In the genomic region with DNA sequence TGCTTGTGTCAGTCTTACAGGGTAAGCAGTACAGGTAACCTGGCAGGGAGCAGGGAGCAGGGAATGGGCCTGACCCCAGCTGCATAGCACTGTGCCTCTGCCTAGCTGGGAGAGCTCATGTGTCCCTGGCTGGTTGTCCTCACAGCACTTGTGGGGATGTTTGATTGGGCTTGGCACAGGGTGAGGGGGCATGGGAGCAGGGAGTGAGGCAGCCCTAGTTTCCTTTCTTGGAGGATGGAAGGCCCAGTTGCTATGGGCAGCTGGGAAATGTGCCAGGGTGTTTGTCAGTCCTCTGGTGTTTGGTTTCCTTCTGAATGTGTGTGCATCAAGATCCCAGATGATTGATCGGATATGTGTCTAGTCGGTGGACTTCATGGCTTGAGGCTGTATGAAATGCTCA, we compare ENCODE assay signal across 10 mouse cellular contexts. TPM values are rescaled to one million over a fixed set of nuclear protein-coding genes. Genes with fewer than 3 reads are reported as not detected.
A peak's percentile ranks its signal among the peaks of the same experiment; 100 is the strongest.
DNase-seq lines count a peak whose midpoint lies in the region; ATAC-seq lines count a peak whose summit lies in the region.
"Had no signal": no experiment of that assay in that cellular context is flagged by ENCODE, and none has a peak within 500 bp of the region (broad histone marks: within the 10 kb centered on the region; RNA-seq: fewer than 3 reads in every experiment).

No protein-coding gene starts in this region.

- H3K27ac ChIP-seq in neural tube, embryonic 13.5 days (replicated peaks), result peak overlapping the region; percentile 62
- H3K27ac ChIP-seq in limb, embryonic 15.5 days, result no peak overlapping the region
- no peak overlapping the region for H3K27ac ChIP-seq in stomach, embryonic 16.5 days (ENCODE audit: low read length)

- H3K4me2 ChIP-seq in neural tube, embryonic 13.5 days, result no peak overlapping the region
- H3K4me2 ChIP-seq in limb, embryonic 15.5 days, result no peak overlapping the region
- H3K4me2 ChIP-seq in stomach, embryonic 16.5 days (ENCODE audit: low read depth, low read length), result no peak overlapping the region

- H3K4me3 ChIP-seq in neural tube, embryonic 13.5 days, result no peak overlapping the region
- H3K4me3 ChIP-seq in limb, embryonic 15.5 days, result no peak overlapping the region
- H3K4me3 ChIP-seq in stomach, embryonic 16.5 days (replicated peaks; ENCODE audit: low read length), result no peak overlapping the region

- no peaks in the 10 kb centered on the region for H3K27me3 ChIP-seq in neural tube, embryonic 13.5 days
- no peaks in the 10 kb centered on the region for H3K27me3 ChIP-seq in limb, embryonic 15.5 days
- no peaks in the 10 kb centered on the region for H3K27me3 ChIP-seq in stomach, embryonic 16.5 days (ENCODE audit: control insufficient read depth, insufficient read depth, low read length)

- DNase-seq in gastrocnemius, postnatal 10 days, result peak; percentile 33
- DNase-seq in gastrocnemius, adult 18-20 months (ENCODE audit: low spot score), result no peak
- no peak for DNase-seq in neural tube, embryonic 10.5 days (ENCODE audit: extremely low spot score, low spot score)
- no peak for DNase-seq in spleen, postnatal 4 days (ENCODE audit: low spot score in 2 of 2)
- no peak for DNase-seq in testis, postnatal 10 days (ENCODE audit: low spot score)

- ATAC-seq in neural tube, embryonic 13.5 days (ENCODE audit: low read depth), result peak; percentile 54
- 0 out of 2 replicates have a peak, but pooled peaks have one; percentile 33 for ATAC-seq in limb, embryonic 15.5 days (ENCODE audit: insufficient number of reproducible peaks, low FRiP score, low TSS enrichment, low read depth)
- peak; percentile 33; the same call in 1 of the 2 replicates for ATAC-seq in stomach, embryonic 16.5 days (ENCODE audit: insufficient read depth, low FRiP score)
- ATAC-seq: inflammation-experienced regulatory T-cells, adult 6 months had no signal

- H3K36me3 ChIP-seq in neural tube, embryonic 13.5 days, result peaks cover 8% of the 10 kb centered on the region; the same call in 1 of the 2 replicates
- H3K36me3 ChIP-seq in limb, embryonic 15.5 days, result 0 out of 2 replicates have a peak, but pooled peaks cover 4% of the 10 kb centered on the region
- no peaks in the 10 kb centered on the region for H3K36me3 ChIP-seq in stomach, embryonic 16.5 days (ENCODE audit: control insufficient read depth, insufficient read depth, low read length)
- H3K36me3 ChIP-seq: G1E had no signal

- H3K9me3 ChIP-seq in neural tube, embryonic 13.5 days, result peaks cover 4% of the 10 kb centered on the region; the same call in 1 of the 2 replicates
- H3K9me3 ChIP-seq in limb, embryonic 15.5 days, result no peaks in the 10 kb centered on the region
- H3K9me3 ChIP-seq in stomach, embryonic 16.5 days (replicated peaks; ENCODE audit: control insufficient read depth, low read length), result no peaks in the 10 kb centered on the region; the same call in 1 of the 2 replicates
- H3K9me3 ChIP-seq: G1E had no signal

- 68% methylated on average over 2 of the region's 2 CpGs for WGBS in neural tube, embryonic 13.5 days
- WGBS in limb, embryonic 15.5 days, result 76% methylated on average over 2 of the region's 2 CpGs
- WGBS in stomach, embryonic 16.5 days, result 61% methylated on average over 2 of the region's 2 CpGs

- no peak overlapping the region for H3K9ac ChIP-seq in neural tube, embryonic 13.5 days
- H3K9ac ChIP-seq in limb, embryonic 15.5 days, result no peak overlapping the region
- no peak overlapping the region for H3K9ac ChIP-seq in stomach, embryonic 16.5 days (ENCODE audit: low read length)

- peaks cover 55% of the 10 kb centered on the region for H3K4me1 ChIP-seq in neural tube, embryonic 13.5 days (replicated peaks)
- peaks cover 38% of the 10 kb centered on the region for H3K4me1 ChIP-seq in limb, embryonic 15.5 days
- peaks cover 14% of the 10 kb centered on the region for H3K4me1 ChIP-seq in stomach, embryonic 16.5 days (ENCODE audit: control insufficient read depth, insufficient read depth, low read length)

RNA-seq across cellular contexts. Expression of a gene that starts 7.8 kb away (rescaled TPM):
- 10 to 100 TPM; 13.7 to 16.6 TPM for total RNA-seq in gastrocnemius, postnatal 10 days (2021)
- 1 to 10 TPM; 2.1 to 2.3 TPM for total RNA-seq in gastrocnemius, adult 18-20 months (2021)
- 42.7 and 44.7 TPM in 2 replicates for polyA plus RNA-seq in neural tube, embryonic 13.5 days (2015; fragmentation: Nextera tagmentation; extraction: Ambion mirVana)
- 36.4 and 37.5 TPM in 2 replicates for polyA plus RNA-seq in limb, embryonic 15.5 days (2015; fragmentation: Nextera tagmentation; extraction: Ambion mirVana)
- 31.8 and 34.4 TPM in 2 replicates for polyA plus RNA-seq in stomach, embryonic 16.5 days (2015; fragmentation: Nextera tagmentation; extraction: Ambion mirVana)

RNA-seq across cellular contexts. Expression of a gene that starts 49.2 kb away (rescaled TPM):
- under 1 TPM; 0.14 to 0.97 TPM for total RNA-seq in gastrocnemius, postnatal 10 days (2021)
- total RNA-seq in gastrocnemius, adult 18-20 months (2021), result under 1 TPM; 0.34 to 0.50 TPM
- polyA plus RNA-seq in neural tube, embryonic 13.5 days (2015; fragmentation: Nextera tagmentation; extraction: Ambion mirVana), result 1.8 and 2.3 TPM in 2 replicates
- polyA plus RNA-seq in limb, embryonic 15.5 days (2015; fragmentation: Nextera tagmentation; extraction: Ambion mirVana), result 0.68 and 0.82 TPM in 2 replicates
- polyA plus RNA-seq in stomach, embryonic 16.5 days (2015; fragmentation: Nextera tagmentation; extraction: Ambion mirVana), result 0.59 and 0.65 TPM in 2 replicates
